Mouse (Mus musculus) layer of hippocampus, adult 2 months (tissue): ENCODE measurements around the gene Fam217b. TPM values are rescaled to one million over a fixed set of nuclear protein-coding genes. Genes with fewer than 3 reads are reported as not detected.

Source experiments
- DNase-seq, 2 experiments: peaks; one replicate each; pipeline ENCODE4 v3.0.0; 2022; ENCODE audit warnings: low spot score in 2 of 2
- H3K27ac ChIP-seq: fragments of 200-600 bp; 2 replicates; pipeline ENCODE4 v1.8.1; 2022
- H3K4me3 ChIP-seq: fragments of 200-600 bp; 2 replicates; pipeline ENCODE4 v1.8.1; 2022; ENCODE audit warnings: mild to moderate bottlenecking
- CTCF ChIP-seq: fragments of 200-600 bp; conservative IDR thresholded peaks from 2 replicates; pipeline ENCODE4 v1.8.1; 2022; ENCODE audit warnings: antibody characterized with exemption, mild to moderate bottlenecking, moderate library complexity
- total RNA-seq, 2 experiments: library from RNA; stranded (reverse); gene quantifications; 2 replicates each; pipeline ENCODE4 v1.2.3; 2021

Gene Fam217b
- total RNA-seq, 2 experiments from 2014 or later: 44.5 TPM

DNA sequence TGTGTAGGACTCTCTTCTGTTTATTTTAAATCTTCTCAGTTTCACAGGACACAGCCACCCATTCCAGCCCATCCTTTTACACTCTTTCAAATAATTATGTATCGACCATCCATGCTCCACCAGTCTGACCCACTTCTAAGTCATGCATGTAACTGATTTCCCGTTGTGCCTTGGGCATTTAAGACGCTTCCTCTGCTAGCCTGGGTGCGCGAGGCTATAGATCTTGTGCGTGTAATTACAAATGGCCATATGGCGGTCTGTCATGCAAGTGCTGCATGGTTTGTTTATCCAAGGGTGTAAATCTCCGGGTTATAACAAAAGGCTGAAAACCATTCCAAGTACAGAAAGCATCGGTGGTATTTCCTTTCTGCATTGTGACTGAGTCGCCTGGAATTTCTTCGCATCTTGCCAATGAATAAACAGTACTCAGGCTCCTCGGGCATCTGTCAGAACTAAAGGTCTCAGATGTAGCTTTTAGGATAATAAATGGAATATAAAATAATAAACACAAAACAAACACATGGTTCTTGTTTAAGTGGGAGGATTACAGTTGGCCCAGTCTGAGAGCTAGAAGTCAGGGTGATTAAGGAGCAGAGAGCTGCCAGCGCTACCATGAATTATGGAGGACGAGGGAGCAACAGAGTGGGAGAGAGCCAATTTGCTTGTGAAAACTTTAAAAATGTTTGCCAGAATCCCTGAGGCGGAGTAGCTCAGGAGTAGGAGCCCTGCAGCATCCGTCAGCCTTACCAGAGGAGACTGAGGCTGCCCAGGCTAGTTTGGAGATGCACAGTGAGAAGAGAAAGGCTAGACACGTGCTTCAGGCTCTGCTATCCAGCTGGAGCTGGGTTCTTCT, 40.6 kb downstream of the Fam217b start:
- TF ChIP-seq CTCF: no peak
- H3K4me3 ChIP-seq: no peak overlapping the region
- peak; percentile 15 to 16 for DNase-seq
- H3K27ac ChIP-seq: no peak overlapping the region

DNA sequence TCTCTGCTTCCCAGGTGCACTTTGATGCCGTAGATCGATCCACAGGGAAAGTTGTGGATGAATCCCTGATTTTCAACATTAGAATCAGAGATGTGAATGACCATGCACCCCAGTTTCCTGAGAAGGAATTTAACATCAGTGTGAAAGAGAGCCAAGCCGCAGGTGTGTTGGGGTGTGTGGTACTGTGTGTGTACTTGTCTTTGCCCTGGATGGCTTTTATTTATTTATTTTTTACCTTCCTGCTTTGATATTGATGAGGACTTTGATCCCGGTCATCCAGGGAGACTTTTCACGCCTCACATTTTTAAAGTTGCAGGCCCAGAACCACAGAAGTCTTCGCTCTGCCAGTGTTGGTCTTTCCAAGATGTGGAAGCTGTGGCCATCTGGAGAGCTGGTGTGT, 43.1 kb downstream of the Fam217b start:
- DNase-seq: no peak
- Histone ChIP-seq H3K27ac (no peak overlapping the region), H3K4me3 (no peak overlapping the region)
- TF ChIP-seq CTCF: no peak

GRCm38 (mm10) chr2:178460353-178460752, 46.0 kb downstream of the Fam217b start:
- no peak overlapping the region for H3K4me3 ChIP-seq
- DNase-seq: no peak
- no peak overlapping the region for H3K27ac ChIP-seq
- no peak for TF ChIP-seq CTCF

DNA sequence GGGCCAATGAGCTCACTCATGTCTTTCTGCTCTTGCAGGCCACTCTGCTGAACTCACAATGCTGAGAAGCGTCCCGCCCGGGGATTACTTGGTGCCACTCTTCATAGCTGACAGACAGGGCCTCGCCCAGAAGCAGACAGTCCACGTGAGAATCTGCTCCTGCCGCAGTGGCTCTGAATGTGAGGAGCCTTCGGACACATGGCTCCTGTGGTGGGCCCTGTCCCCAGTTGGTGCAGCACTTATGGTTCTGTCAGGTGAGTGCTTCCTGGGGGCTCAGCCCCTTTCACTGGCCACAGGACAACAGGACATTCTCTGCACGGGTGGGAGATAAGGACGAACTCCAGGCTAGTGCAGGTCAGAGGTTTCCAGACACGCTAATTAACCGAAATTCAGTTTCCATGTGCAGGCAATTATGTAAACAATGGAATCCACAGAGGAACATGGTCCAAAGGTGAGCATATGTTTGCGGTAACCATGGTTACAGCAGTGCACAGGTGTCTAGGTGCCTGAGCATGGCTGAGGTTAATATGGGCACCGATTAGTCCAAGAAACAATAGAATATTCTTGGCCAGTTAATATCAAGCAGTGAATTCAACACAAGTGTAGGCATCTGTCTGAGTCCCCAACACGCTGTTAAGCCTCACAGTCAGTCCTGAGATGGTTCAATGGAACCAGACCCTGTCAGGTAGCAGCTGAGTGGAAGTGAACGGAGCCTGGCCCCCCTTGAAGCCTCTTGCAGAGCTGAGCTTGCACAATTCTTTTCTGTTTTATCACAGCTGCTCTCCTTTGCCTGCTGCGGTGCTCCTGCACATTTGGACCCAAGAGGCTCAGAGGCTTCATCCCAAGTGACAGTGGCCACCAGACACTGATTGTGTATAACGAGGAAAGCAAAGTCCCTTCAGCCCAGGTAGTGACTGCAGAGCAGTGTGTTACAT, 57.5 kb downstream of the Fam217b start:
- no peak for TF ChIP-seq CTCF
- H3K27ac ChIP-seq: no peak overlapping the region
- DNase-seq: no peak
- H3K4me3 ChIP-seq: no peak overlapping the region

GRCm38 (mm10) chr2:178473916-178474315, 59.6 kb downstream of the Fam217b start:
- H3K27ac ChIP-seq: no peak overlapping the region
- TF ChIP-seq CTCF: no peak
- DNase-seq: no peak
- no peak overlapping the region for H3K4me3 ChIP-seq

Other genes with a start within 250 kb of the Fam217b start
- gene Sycp2, start 6.8 kb upstream of the Fam217b start, total RNA-seq: 1 to 10 TPM in 1 of 2 experiments, under 1 TPM in 1; 0.98 to 1.0 TPM
- 1 to 10 TPM; 5.1 to 6.1 TPM for gene Ppp1r3d, start 52 bp upstream of the Fam217b start, total RNA-seq
- under 1 TPM in 1 of 2 experiments, not detected in 1; 0.38 TPM for gene Cdh26, start 16.0 kb downstream of the Fam217b start, total RNA-seq